Mouse (Mus musculus): ENCODE results near the gene Rapgef1. TPM values are rescaled to one million over a fixed set of nuclear protein-coding genes. Genes with fewer than 3 reads are reported as not detected.
"Not testable (repeated sequence)": the region's sequence is repeated elsewhere in the genome, so short reads cannot be mapped to it uniquely, and the experiment has no call there.

Rapgef1 gene
- total RNA-seq, 2 experiments from 2014 or later, result 104 to 107 TPM

GRCm38 (mm10) chr2:29622126-29623005 is 2.8 kb downstream of the Rapgef1 start:
- intact Hi-C loops (cut with DNase I), result no loop called here
- no peak for DNase-seq (ENCODE audit: low spot score in 2 of 2)

GRCm38 (mm10) chr2:29623247-29624090 is 3.9 kb downstream of the Rapgef1 start:
- DNase-seq (ENCODE audit: low spot score in 2 of 2), result no peak
- intact Hi-C loops (cut with DNase I), result no loop called here

DNA sequence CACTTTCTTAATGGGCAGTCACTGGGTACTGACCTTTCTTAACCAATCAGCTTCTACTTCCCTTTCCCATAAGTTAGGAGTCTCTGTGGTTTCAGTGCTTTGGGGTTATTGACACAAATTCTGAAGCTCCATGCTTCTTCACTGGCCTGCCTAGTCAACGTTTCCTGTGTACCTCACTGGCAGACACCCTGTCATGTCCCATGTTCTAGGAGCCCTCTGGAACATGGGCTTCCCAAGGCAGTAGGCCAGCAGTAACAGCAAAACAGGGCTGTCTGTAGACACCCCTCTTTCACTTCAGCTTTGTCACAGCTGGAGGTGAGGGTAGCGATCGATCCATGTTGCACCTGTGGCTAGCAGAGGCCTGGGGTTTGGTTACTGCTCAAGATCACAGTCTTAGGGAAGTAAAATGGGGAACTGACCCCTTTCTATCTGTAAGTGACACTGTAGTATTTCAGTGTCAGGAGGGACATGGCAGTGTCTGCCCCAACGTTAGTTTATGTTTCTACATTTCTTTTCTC is 4.6 kb downstream of the Rapgef1 start:
- no peak for DNase-seq (ENCODE audit: low spot score in 2 of 2)
- intact Hi-C loops (cut with DNase I), result no loop called here

- DNase-seq (ENCODE audit: low spot score in 2 of 2), result peak in 1 of 2 experiments; percentile 35
- intact Hi-C loops (cut with DNase I), result no loop called here
These were observed 5.2 kb downstream of the Rapgef1 start for GRCm38 (mm10) chr2:29624739-29625138.

- DNase-seq (ENCODE audit: low spot score in 2 of 2), result no peak
- intact Hi-C loops (cut with DNase I), result no loop called here
These were observed 6.2 kb downstream of the Rapgef1 start for GRCm38 (mm10) chr2:29625573-29626200.

DNA sequence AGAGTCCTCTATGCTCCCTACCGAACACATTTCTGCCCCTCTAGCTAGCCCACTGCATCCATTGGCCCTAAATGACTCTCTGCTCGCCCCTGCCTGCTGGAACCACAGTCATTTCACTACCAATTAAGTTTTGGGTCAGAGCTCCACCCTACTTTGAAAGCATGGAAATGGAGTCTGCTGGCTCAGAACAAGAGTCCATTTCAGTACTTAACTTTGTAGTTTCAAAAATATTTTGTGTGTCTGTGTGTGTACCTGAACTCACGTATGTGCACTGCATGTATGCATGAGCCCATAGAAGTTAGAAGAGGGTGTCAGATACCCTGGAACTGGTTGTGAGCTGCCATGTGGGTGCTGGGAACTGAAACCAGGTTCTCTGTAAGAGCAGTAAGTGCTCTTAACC is 7.8 kb downstream of the Rapgef1 start:
- intact Hi-C loops (cut with DNase I), result no loop called here
- no peak for DNase-seq (ENCODE audit: low spot score in 2 of 2)

- DNase-seq (ENCODE audit: low spot score in 2 of 2), result no peak
These were observed 8.7 kb downstream of the Rapgef1 start for GRCm38 (mm10) chr2:29628186-29628585.

GRCm38 (mm10) chr2:29628763-29629181 is 9.3 kb downstream of the Rapgef1 start:
- DNase-seq (ENCODE audit: low spot score in 2 of 2), result peak in 1 of 2 experiments; percentile 2
- intact Hi-C loops (cut with DNase I), result no loop called here

More at GRCm38 (mm10) chr2:29628186-29628585, 8.7 kb downstream of the Rapgef1 start:
- intact Hi-C loops (cut with DNase I), result no loop called here

- no peak for DNase-seq (ENCODE audit: low spot score in 2 of 2)
- intact Hi-C loops (cut with DNase I), result no loop called here
These were observed 9.8 kb downstream of the Rapgef1 start for GRCm38 (mm10) chr2:29629311-29629710.

- intact Hi-C loops (cut with DNase I), result no loop called here
These were observed 10.7 kb downstream of the Rapgef1 start for GRCm38 (mm10) chr2:29630141-29630771.

DNA sequence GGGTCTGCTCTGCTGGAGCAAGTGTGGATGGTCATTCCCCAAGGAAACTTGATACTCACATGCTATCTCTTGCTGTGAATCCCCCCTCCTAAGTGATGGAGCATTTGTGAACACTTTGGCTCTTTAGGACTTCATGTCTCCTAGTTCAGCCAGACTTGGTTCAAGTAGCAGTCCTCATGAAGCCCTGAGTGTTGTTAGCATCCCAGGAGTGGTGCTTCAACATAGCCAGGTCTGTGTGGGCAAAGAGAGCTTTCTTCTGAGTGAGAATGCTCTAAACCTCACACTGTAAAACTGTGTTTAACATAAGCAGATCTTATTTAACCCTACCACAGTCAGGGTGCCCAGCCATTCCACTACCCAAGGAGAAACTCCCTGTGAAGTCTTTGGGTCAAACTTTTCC is 11.5 kb downstream of the Rapgef1 start:
- intact Hi-C loops (cut with DNase I), result no loop called here
- no peak for DNase-seq (ENCODE audit: low spot score in 2 of 2)

More at GRCm38 (mm10) chr2:29630141-29630771, 10.7 kb downstream of the Rapgef1 start:
- no peak for DNase-seq (ENCODE audit: low spot score in 2 of 2)

- intact Hi-C loops (cut with DNase I); DNase-seq (ENCODE audit: low spot score in 2 of 2): not testable (repeated sequence)
These were observed 12.1 kb downstream of the Rapgef1 start for GRCm38 (mm10) chr2:29631564-29632167.

GRCm38 (mm10) chr2:29632168-29632662 is 12.7 kb downstream of the Rapgef1 start:
- intact Hi-C loops (cut with DNase I), result no loop called here
- no peak for DNase-seq (ENCODE audit: low spot score in 2 of 2)

DNA sequence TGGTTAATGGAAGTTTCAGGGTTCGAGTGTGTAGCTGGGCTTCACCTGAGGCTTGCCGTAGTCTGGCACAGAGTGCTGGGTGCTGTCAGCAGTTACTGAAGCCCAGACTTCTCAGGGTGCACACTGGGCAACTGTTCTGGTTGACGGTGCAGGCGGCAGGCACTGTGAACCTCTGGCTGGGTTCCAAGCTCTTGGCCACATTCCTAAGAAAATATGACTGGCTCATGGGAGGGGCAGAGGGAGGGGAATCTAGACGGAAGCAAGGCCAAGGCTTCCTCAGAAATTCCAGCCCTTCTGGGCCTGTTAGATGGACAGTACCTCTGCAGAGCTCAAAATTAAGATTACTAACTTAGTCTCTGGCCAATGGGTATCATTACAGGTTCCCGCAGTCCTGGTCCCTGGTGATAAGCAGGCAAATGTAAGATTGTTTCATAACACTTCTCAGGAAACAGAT is 13.6 kb downstream of the Rapgef1 start:
- peak; percentile 31 to 55 for DNase-seq (ENCODE audit: low spot score in 2 of 2)
- intact Hi-C loops (cut with DNase I), result no loop called here

DNA sequence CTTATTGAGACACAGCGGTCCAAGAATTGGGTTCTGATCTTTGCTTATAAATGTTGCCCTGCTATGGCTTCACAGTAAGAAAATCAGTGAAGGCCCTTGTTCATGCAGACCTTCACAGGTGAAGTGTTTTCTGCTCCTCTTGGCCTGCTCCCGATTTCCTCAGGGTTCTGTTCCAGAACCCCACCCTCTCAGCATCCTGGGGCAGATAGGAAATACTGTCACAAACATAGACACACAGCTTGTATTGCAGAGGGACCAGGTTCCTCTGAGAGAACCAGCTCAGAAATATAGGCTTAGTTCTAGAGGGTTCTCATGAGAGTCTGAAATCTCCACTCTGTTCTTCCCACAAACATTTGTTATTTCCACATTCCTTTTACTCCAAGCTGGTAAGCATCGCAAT is 14.3 kb downstream of the Rapgef1 start:
- intact Hi-C loops (cut with DNase I), result no loop called here
- no peak for DNase-seq (ENCODE audit: low spot score in 2 of 2)

- no peak for DNase-seq (ENCODE audit: low spot score in 2 of 2)
- intact Hi-C loops (cut with DNase I), result no loop called here
These were observed 15.0 kb downstream of the Rapgef1 start for GRCm38 (mm10) chr2:29634541-29634940.

- no peak for DNase-seq (ENCODE audit: low spot score in 2 of 2)
- intact Hi-C loops (cut with DNase I), result no loop called here
These were observed 16.5 kb downstream of the Rapgef1 start for GRCm38 (mm10) chr2:29635966-29636507.

DNA sequence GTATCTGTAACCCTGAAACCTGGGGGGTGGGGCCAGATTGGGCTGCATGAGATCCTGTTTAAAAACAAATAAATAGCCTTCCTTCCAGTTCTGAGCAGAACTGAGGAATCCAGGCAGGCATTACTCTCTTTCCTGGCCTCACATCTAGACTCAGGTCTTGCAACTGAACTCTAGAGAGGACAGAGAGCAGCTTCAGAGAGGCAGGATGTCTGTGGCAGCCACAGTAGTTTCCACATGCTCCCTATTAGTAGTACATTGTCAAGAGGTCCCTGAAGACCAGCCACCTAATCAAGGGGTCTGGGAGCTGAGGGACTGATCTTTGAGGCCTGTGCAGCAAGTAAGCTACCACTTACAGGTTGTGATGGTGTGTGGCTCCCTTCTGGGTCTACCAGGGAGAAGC is 18.0 kb downstream of the Rapgef1 start:
- intact Hi-C loops (cut with DNase I), result no loop called here
- DNase-seq (ENCODE audit: low spot score in 2 of 2), result no peak

Measured in left cerebral cortex, postnatal 36 days (tissue).